Mouse (Mus musculus) forebrain, embryonic 12.5 days (tissue): ENCODE measurements around the gene Bcar3. TPM values are rescaled to one million over a fixed set of nuclear protein-coding genes. Genes with fewer than 3 reads are reported as not detected.
"Not testable (repeated sequence)": the region's sequence is repeated elsewhere in the genome, so short reads cannot be mapped to it uniquely, and the experiment has no call there.

Experiments used
- ATAC-seq: fragments of 200-750 bp; cut with Nextera tagmentation; 2 replicates; pipeline ENCODE4 v1.8.0; 2017; ENCODE audit warnings: moderate TSS enrichment; ENCODE audit not compliant: low FRiP score
- H3K27ac ChIP-seq: fragments of 300-500 bp; sonication (generic); 2 replicates; pipeline ENCODE4 v1.5.1; 2016; ENCODE audit warnings: mild to moderate bottlenecking
- H3K27me3 ChIP-seq: fragments of 300-500 bp; sonication (generic); 2 replicates; pipeline ENCODE4 v1.6.1; 2016; ENCODE audit warnings: mild to moderate bottlenecking
- H3K36me3 ChIP-seq: fragments of 300-500 bp; sonication (generic); replicated peaks from 2 replicates; pipeline ENCODE4 v1.6.1; 2016; ENCODE audit warnings: mild to moderate bottlenecking
- H3K4me1 ChIP-seq: fragments of 300-500 bp; sonication (generic); 2 replicates; pipeline ENCODE4 v1.6.1; 2016
- H3K4me2 ChIP-seq: fragments of 300-500 bp; sonication (generic); 2 replicates; pipeline ENCODE4 v1.6.1; 2016; ENCODE audit warnings: mild to moderate bottlenecking, moderate library complexity
- H3K4me3 ChIP-seq: fragments of 300-500 bp; sonication (generic); replicated peaks from 2 replicates; pipeline ENCODE4 v1.5.1; 2016; ENCODE audit warnings: mild to moderate bottlenecking
- H3K9ac ChIP-seq: fragments of 300-500 bp; sonication (generic); 2 replicates; pipeline ENCODE4 v1.6.1; 2016; ENCODE audit warnings: mild to moderate bottlenecking
- H3K9me3 ChIP-seq: fragments of 300-500 bp; sonication (generic); 2 replicates; pipeline ENCODE4 v1.6.1; 2016
- WGBS: fragments of 180-500 bp; shearing (Covaris S2); methylation state at CpG from one replicate; pipeline ENCODE4 v1.1.7; 2016; 5-methylcytosine and 5-hydroxymethylcytosine counted together
- polyA plus RNA-seq: library from polyadenylated mRNA; unstranded; fragments of >200 nt; fragmentation: Nextera tagmentation; extraction: Ambion mirVana; gene quantifications from 2 replicates; pipeline ENCODE4 v1.2.1, GENCODE M21; 2016

Gene Bcar3
- polyA plus RNA-seq, 1 experiment from 2014 or later: 10.9 TPM

GRCm38 (mm10) chr3:122378634-122379033 lies 84.7 kb downstream of the Bcar3 start:
- 88% methylated on average over 6 of the region's 6 CpGs for WGBS
- Histone ChIP-seq H3K9me3 (no peaks in the 10 kb centered on the region), H3K27me3 (no peaks in the 10 kb centered on the region), H3K27ac (no peak overlapping the region), H3K36me3 (no peaks in the 10 kb centered on the region), H3K4me3 (no peak overlapping the region), H3K9ac (no peak overlapping the region), H3K4me1 (peaks cover 18% of the 10 kb centered on the region), H3K4me2 (no peak overlapping the region)
- ATAC-seq: no peak

DNA sequence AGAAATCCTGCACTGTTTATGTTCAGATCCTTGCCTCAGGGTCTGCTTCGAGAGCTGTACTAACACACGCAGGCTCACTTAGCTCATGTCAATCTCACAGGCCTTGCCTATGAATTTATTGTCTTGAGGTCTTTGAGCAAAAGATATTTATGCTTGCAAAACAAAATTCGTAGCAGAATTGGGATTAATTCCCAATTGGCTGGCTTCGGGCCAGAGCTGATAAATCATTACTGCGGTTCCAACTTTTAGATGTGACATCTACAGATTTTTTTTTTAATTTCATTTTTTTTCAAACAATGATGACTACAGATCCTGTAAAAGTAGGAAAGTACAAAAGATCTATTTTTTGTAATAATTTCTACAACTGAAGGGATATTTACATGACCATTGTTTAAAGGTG lies 86.8 kb downstream of the Bcar3 start:
- whole genome bisulfite sequencing: 88% methylated on average over 5 of the region's 5 CpGs
- peaks cover 15% of the 10 kb centered on the region for H3K4me1 ChIP-seq
- H3K4me3 ChIP-seq: no peak overlapping the region
- H3K27ac ChIP-seq: no peak overlapping the region
- H3K36me3 ChIP-seq: no peaks in the 10 kb centered on the region
- H3K27me3 ChIP-seq: no peaks in the 10 kb centered on the region
- no peak overlapping the region for H3K4me2 ChIP-seq
- no peak overlapping the region for H3K9ac ChIP-seq
- ATAC-seq: no peak
- H3K9me3 ChIP-seq: no peaks in the 10 kb centered on the region

GRCm38 (mm10) chr3:122381591-122381990 lies 87.7 kb downstream of the Bcar3 start:
- H3K27me3 ChIP-seq: no peaks in the 10 kb centered on the region

GRCm38 (mm10) chr3:122386444-122386843 lies 92.5 kb downstream of the Bcar3 start:
- H3K4me1 ChIP-seq: no peaks in the 10 kb centered on the region
- H3K4me2 ChIP-seq: no peak overlapping the region
- ATAC-seq: no peak
- H3K27me3 ChIP-seq: no peaks in the 10 kb centered on the region
- no peak overlapping the region for H3K4me3 ChIP-seq
- no peak overlapping the region for H3K9ac ChIP-seq
- H3K27ac ChIP-seq: no peak overlapping the region
- H3K9me3 ChIP-seq: no peaks in the 10 kb centered on the region
- no peaks in the 10 kb centered on the region for H3K36me3 ChIP-seq
- 93% methylated on average over 5 of the region's 5 CpGs for WGBS

More at GRCm38 (mm10) chr3:122381591-122381990, 87.7 kb downstream of the Bcar3 start:
- H3K4me2 ChIP-seq: no peak overlapping the region
- no peaks in the 10 kb centered on the region for H3K36me3 ChIP-seq
- WGBS: 97% methylated on average over 3 of the region's 3 CpGs
- no peak overlapping the region for H3K27ac ChIP-seq
- no peaks in the 10 kb centered on the region for H3K9me3 ChIP-seq
- ATAC-seq: no peak
- H3K9ac ChIP-seq: no peak overlapping the region
- no peak overlapping the region for H3K4me3 ChIP-seq
- peaks cover 6% of the 10 kb centered on the region for H3K4me1 ChIP-seq

GRCm38 (mm10) chr3:122387771-122388170 lies 93.8 kb downstream of the Bcar3 start:
- Histone ChIP-seq H3K4me2 (no peak overlapping the region), H3K36me3 (no peaks in the 10 kb centered on the region), H3K27me3 (no peaks in the 10 kb centered on the region), H3K9me3 (no peaks in the 10 kb centered on the region), H3K4me1 (no peaks in the 10 kb centered on the region), H3K27ac (no peak overlapping the region), H3K9ac (no peak overlapping the region), H3K4me3 (no peak overlapping the region)
- 86% methylated on average over 3 of the region's 3 CpGs for WGBS
- no peak for ATAC-seq

DNA sequence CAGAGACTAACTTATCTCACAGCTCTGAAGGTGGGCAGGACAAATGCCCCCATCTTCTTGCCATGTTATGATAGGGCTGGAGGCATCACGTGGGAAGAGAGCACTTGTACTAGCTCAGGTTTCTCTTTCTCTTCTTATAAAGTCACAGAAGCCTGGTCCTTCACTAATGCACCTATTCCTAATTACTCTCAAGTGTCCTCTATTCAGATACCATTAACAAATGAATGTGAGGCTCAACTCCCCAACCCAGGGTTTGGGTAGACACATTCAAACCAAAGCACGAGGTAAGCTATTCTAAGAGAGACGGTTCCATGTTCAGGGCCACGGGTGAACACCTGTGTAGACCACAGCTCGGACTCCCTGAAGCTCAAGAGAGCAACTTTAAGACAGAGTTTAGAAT lies 96.0 kb downstream of the Bcar3 start:
- Histone ChIP-seq H3K27ac (no peak overlapping the region), H3K4me2 (no peak overlapping the region), H3K27me3 (no peaks in the 10 kb centered on the region), H3K4me3 (no peak overlapping the region), H3K9me3 (no peaks in the 10 kb centered on the region), H3K9ac (no peak overlapping the region), H3K36me3 (no peaks in the 10 kb centered on the region), H3K4me1 (no peaks in the 10 kb centered on the region)
- no peak for ATAC-seq
- 80% methylated on average over 5 of the region's 5 CpGs for WGBS

DNA sequence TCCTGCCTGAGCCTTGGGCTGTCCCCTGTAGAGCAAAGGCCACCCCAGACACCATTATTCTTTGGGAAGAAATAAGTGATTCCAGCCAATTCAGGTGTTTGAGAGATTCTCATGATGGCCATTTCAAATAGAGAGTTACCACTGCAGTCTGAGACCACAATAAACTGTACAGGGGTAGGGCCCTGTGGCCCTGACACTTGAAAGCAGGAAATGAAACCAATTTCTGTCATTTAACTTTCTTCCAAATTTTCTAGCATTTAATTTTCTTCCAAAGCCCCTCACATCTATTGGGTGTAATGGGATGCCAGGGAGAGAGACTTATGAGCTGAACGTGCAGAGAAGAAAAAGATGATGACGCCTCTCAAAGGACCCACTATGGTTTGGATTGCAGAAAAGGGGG lies 97.2 kb downstream of the Bcar3 start:
- no peak for ATAC-seq
- Histone ChIP-seq H3K9me3 (no peaks in the 10 kb centered on the region), H3K4me3 (no peak overlapping the region), H3K27ac (no peak overlapping the region), H3K9ac (no peak overlapping the region), H3K4me1 (no peaks in the 10 kb centered on the region), H3K36me3 (no peaks in the 10 kb centered on the region), H3K4me2 (no peak overlapping the region), H3K27me3 (no peaks in the 10 kb centered on the region)
- WGBS: 92% methylated on average over 2 of the region's 2 CpGs

GRCm38 (mm10) chr3:122391816-122392215 lies 97.9 kb downstream of the Bcar3 start:
- Histone ChIP-seq H3K9me3 (no peaks in the 10 kb centered on the region), H3K4me3 (no peak overlapping the region), H3K27me3 (no peaks in the 10 kb centered on the region), H3K27ac (no peak overlapping the region), H3K4me1 (no peaks in the 10 kb centered on the region), H3K4me2 (no peak overlapping the region), H3K9ac (no peak overlapping the region), H3K36me3 (no peaks in the 10 kb centered on the region)
- 69% methylated on average over 12 of the region's 12 CpGs for WGBS
- ATAC-seq: no peak

DNA sequence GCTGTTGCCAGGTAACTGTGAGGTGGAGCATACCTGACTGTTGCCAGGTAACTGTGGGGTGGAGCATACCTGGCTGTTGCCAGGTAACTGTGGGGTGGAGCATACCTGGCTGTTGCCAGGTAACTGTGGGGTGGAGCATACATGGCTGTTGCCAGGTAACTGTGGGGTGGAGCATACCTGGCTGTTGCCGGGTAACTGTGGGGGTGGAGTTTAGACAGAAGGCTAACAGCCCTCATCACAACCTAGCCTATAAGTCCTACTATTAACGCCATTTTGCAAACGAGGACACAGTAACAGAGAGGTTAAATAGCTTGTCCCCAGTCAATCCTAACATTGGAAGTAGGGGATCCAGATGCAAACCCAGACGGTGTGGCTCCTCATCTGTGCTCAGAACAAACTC lies 99.5 kb downstream of the Bcar3 start:
- H3K9me3 ChIP-seq, H3K27me3 ChIP-seq, H3K4me2 ChIP-seq, H3K4me3 ChIP-seq, H3K36me3 ChIP-seq, H3K9ac ChIP-seq, H3K4me1 ChIP-seq, ATAC-seq, H3K27ac ChIP-seq: not testable (repeated sequence)
- WGBS: 61% methylated on average over 4 of the region's 4 CpGs

DNA sequence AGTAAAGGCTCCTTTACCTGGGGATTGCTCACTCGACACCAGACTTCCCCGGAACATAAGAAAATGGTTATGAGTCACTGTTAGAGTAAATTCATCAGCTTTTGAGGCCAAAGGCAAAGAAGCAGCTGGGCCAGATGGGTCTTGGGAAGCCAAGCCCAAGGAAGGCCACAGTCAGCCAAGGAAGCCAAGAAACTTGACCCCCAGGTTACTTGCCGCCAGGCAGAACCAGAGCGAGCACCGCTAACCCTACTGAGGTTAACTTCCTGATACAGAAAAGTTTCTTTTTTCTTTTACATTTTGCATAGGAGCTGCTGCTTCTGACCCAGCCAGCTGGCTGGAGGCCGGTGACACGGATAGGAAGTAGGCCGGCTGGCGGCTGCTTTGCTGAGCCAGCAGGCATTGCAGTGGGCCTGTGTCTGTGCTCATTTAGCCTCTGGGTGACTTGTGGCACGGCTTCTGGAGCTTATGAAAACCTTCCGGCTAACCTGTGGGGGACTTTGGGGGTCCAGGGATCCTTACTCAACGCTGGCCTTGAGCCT lies 100.0 kb downstream of the Bcar3 start:
- Histone ChIP-seq H3K27ac (no peak overlapping the region), H3K4me3 (no peak overlapping the region), H3K27me3 (no peaks in the 10 kb centered on the region), H3K9me3 (no peaks in the 10 kb centered on the region), H3K4me2 (no peak overlapping the region), H3K9ac (no peak overlapping the region), H3K4me1 (no peaks in the 10 kb centered on the region), H3K36me3 (no peaks in the 10 kb centered on the region)
- no peak for ATAC-seq
- WGBS: 87% methylated on average over 12 of the region's 12 CpGs

DNA sequence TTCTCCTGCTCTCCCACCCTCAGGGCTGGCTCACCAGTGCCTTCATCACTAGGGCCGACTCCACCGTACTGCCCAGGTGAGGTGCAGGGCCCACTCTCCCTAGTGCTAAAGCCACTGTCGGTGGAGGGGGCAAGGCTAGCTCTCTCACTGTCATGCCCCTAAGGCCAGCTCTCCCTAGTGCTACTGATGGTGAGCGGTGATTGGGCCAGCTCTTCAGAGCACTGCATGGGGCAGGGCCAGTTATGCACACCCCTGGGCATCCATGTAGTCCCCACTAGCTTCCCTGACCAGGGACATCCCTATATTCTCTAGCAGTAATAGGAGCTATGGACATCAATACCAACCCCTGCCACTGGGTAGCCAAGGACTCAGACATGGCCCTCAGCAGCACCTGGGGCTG lies 103.0 kb downstream of the Bcar3 start:
- no peak overlapping the region for H3K4me3 ChIP-seq
- no peaks in the 10 kb centered on the region for H3K36me3 ChIP-seq
- no peak for ATAC-seq
- no peak overlapping the region for H3K9ac ChIP-seq
- no peak overlapping the region for H3K4me2 ChIP-seq
- H3K4me1 ChIP-seq: no peaks in the 10 kb centered on the region; the same call in 1 of the 2 replicates
- 90% methylated on average over 4 of the region's 4 CpGs for WGBS
- H3K27me3 ChIP-seq: no peaks in the 10 kb centered on the region
- no peak overlapping the region for H3K27ac ChIP-seq
- no peaks in the 10 kb centered on the region for H3K9me3 ChIP-seq

DNA sequence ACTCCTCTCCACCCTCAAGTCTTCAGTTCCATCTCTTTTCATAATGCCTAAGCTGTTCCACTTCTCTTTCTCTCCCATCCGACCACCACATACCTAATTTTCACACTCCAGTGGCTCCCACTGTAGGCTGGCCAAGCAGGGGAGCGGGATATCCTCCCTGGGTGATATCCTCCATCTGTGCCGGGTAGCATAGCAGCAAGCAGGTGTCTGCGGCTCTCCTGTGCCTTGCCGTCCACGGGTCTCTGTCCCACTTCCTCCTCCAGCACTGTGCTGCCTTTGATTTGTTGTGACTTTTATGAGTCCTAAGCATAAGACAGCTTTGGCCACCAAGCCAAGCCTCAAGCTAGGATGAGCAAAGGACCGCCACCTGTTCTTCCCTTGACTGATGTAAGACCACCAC lies 103.5 kb downstream of the Bcar3 start:
- H3K4me1 ChIP-seq: no peaks in the 10 kb centered on the region; the same call in 1 of the 2 replicates
- ATAC-seq: no peak
- no peaks in the 10 kb centered on the region for H3K9me3 ChIP-seq
- H3K36me3 ChIP-seq: no peaks in the 10 kb centered on the region
- WGBS: 85% methylated on average over 7 of the region's 7 CpGs
- no peak overlapping the region for H3K4me2 ChIP-seq
- no peak overlapping the region for H3K27ac ChIP-seq
- H3K27me3 ChIP-seq: no peaks in the 10 kb centered on the region
- H3K9ac ChIP-seq: no peak overlapping the region
- H3K4me3 ChIP-seq: no peak overlapping the region

- Histone ChIP-seq H3K27ac (no peak overlapping the region), H3K4me1 (no peaks in the 10 kb centered on the region; the same call in 1 of the 2 replicates), H3K9me3 (no peaks in the 10 kb centered on the region), H3K4me3 (no peak overlapping the region), H3K36me3 (no peaks in the 10 kb centered on the region), H3K27me3 (no peaks in the 10 kb centered on the region), H3K4me2 (no peak overlapping the region), H3K9ac (no peak overlapping the region)
- ATAC-seq: no peak
- WGBS: 96% methylated on average over 2 of the region's 2 CpGs
Measured at GRCm38 (mm10) chr3:122401011-122401410, 107.1 kb downstream of the Bcar3 start.
